Mouse (Mus musculus) neural tube, embryonic 11.5 days (tissue): Measurements from ENCODE around the gene Rpl7l1. TPM values are rescaled to one million over a fixed set of nuclear protein-coding genes. Genes with fewer than 3 reads are reported as not detected.
A peak's percentile ranks its signal among the peaks of the same experiment; 100 is the strongest.

Experiments
- ATAC-seq: fragments of 200-750 bp; cut with Nextera tagmentation; 2 replicates; pipeline ENCODE4 v1.8.0; 2017; ENCODE audit warnings: moderate number of reproducible peaks, mild to moderate bottlenecking, moderate TSS enrichment, moderate library complexity; ENCODE audit not compliant: insufficient read depth, low FRiP score, low TSS enrichment
- DNase-seq: peaks from one replicate; pipeline ENCODE4 v3.0.0-alpha.2; 2015; ENCODE audit warnings: low spot score
- H3K27ac ChIP-seq: fragments of 300-500 bp; sonication (generic); 2 replicates; pipeline ENCODE4 v1.5.1; 2014; ENCODE audit warnings: low read depth, mild to moderate bottlenecking, low read length
- H3K27me3 ChIP-seq: fragments of 300-500 bp; sonication (generic); 2 replicates; pipeline ENCODE4 v1.6.1; 2014; ENCODE audit warnings: mild to moderate bottlenecking, low read length, mixed read lengths; ENCODE audit not compliant: control insufficient read depth, insufficient read depth
- H3K36me3 ChIP-seq: fragments of 300-500 bp; sonication (generic); 2 replicates; pipeline ENCODE4 v1.6.1; 2014; ENCODE audit warnings: mild to moderate bottlenecking, low read length, moderate library complexity, mixed read lengths; ENCODE audit not compliant: control insufficient read depth, insufficient read depth
- H3K4me1 ChIP-seq: fragments of 300-500 bp; sonication (generic); 2 replicates; pipeline ENCODE4 v1.6.1; 2014; ENCODE audit warnings: low read length, mixed read lengths; ENCODE audit not compliant: control insufficient read depth, insufficient read depth
- H3K4me2 ChIP-seq: fragments of 300-500 bp; sonication (generic); 2 replicates; pipeline ENCODE4 v1.6.1; 2014; ENCODE audit warnings: low read depth, mild to moderate bottlenecking, moderate library complexity
- H3K4me3 ChIP-seq: fragments of 300-500 bp; sonication (generic); 2 replicates; pipeline ENCODE4 v1.5.1; 2014; ENCODE audit warnings: low read depth, low read length
- H3K9ac ChIP-seq: fragments of 300-500 bp; sonication (generic); 2 replicates; pipeline ENCODE4 v1.6.1; 2014; ENCODE audit warnings: mild to moderate bottlenecking, low read length
- H3K9me3 ChIP-seq: fragments of 300-500 bp; sonication (generic); 2 replicates; pipeline ENCODE4 v1.6.1; 2016; ENCODE audit warnings: low read length; ENCODE audit not compliant: control insufficient read depth
- WGBS: fragments of 180-500 bp; shearing (Covaris S2); extraction: QIAGEN DNeasy Blood & Tissue Kit; methylation state at CpG from one replicate; pipeline ENCODE4 v1.1.7; 2014; 5-methylcytosine and 5-hydroxymethylcytosine counted together
- polyA plus RNA-seq: library from polyadenylated mRNA; unstranded; fragments of >200 nt; fragmentation: Nextera tagmentation; extraction: Ambion mirVana; gene quantifications from 2 replicates; pipeline ENCODE4 v1.2.1, GENCODE M21; 2014

Gene Rpl7l1
- polyA plus RNA-seq, 1 experiment from 2014 or later, result 147 TPM

DNA sequence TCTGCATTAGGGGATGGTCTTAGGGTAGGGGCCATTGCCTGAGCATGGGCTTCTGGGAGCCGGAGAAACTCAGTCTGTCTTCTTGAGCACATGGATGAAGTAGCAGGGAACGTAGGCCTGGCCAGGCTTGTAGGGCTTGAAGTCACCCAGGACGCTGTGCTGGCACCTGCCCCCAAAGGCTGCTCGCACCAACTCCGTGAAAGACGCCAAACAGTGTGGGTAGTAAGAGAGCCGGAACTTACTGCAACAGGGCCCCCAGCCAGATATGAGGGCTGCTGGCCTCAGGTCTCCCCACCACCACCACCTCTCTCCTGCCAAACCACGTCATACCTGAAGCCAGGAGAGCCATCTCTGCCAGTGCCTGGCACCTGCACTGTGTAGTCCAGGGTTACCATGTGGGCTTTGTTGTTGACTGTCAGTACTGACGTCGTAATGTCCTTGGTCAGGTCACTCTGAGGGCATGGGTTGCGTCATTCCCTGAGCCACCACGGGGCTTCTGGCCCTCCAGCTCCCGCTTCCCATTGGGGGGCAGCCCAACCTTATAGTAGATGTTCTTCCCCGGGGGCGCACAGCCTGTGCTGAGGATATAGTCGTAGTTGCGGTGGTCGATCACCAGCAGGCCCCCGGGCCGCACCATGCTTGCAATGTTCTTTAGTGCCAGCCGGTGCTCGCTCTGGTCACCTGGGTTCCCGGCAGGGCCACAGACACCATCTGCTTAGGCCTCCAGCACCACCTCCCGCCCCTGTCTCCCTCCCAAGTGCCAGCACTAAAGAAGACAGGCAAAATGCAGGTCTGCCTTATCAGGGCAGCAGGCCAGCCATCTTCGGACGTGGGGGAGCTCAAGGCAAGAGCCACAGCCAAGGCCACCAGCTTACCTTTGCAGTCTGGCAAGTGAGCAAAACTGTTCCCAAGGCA is 56.5 kb downstream of the Rpl7l1 start:
- Histone ChIP-seq H3K9ac (no peak overlapping the region), H3K9me3 (no peaks in the 10 kb centered on the region), H3K27ac (no peak overlapping the region), H3K4me2 (no peak overlapping the region), H3K27me3 (peaks cover 6% of the 10 kb centered on the region; the same call in 1 of the 2 replicates), H3K4me1 (no peaks in the 10 kb centered on the region), H3K4me3 (no peak overlapping the region), H3K36me3 (peaks cover 4% of the 10 kb centered on the region; the same call in 1 of the 2 replicates)
- 91% methylated on average over 26 of the region's 26 CpGs for WGBS
- no peak for ATAC-seq
- DNase-seq, result no peak

GRCm38 (mm10) chr17:46725273-46725672 is 57.2 kb downstream of the Rpl7l1 start:
- no peak overlapping the region for H3K4me2 ChIP-seq
- no peak overlapping the region for H3K27ac ChIP-seq
- peaks cover 6% of the 10 kb centered on the region; the same call in 1 of the 2 replicates for H3K27me3 ChIP-seq
- peak; percentile 55 for DNase-seq
- no peak overlapping the region for H3K4me3 ChIP-seq
- no peak for ATAC-seq
- H3K9ac ChIP-seq, result no peak overlapping the region
- H3K9me3 ChIP-seq, result no peaks in the 10 kb centered on the region
- peaks cover 4% of the 10 kb centered on the region; the same call in 1 of the 2 replicates for H3K36me3 ChIP-seq
- 49% methylated on average over 9 of the region's 9 CpGs for WGBS
- no peaks in the 10 kb centered on the region for H3K4me1 ChIP-seq

- Histone ChIP-seq H3K4me2 (no peak overlapping the region), H3K27ac (no peak overlapping the region), H3K27me3 (peaks cover 6% of the 10 kb centered on the region; the same call in 1 of the 2 replicates), H3K4me3 (no peak overlapping the region), H3K4me1 (no peaks in the 10 kb centered on the region), H3K9me3 (no peaks in the 10 kb centered on the region), H3K36me3 (peaks cover 4% of the 10 kb centered on the region; the same call in 1 of the 2 replicates), H3K9ac (no peak overlapping the region)
- no peak for ATAC-seq
- DNase-seq, result no peak
- 82% methylated on average over 18 of the region's 20 CpGs for WGBS
Observed at GRCm38 (mm10) chr17:46724477-46725084, 57.9 kb downstream of the Rpl7l1 start.

Other genes starting within 250 kb of the Rpl7l1 start
- 4.4 and 5.4 TPM in 2 replicates for gene Cul9, start 236.3 kb downstream of the Rpl7l1 start, polyA plus RNA-seq
- gene Srf, start 226.5 kb downstream of the Rpl7l1 start, polyA plus RNA-seq, result 5.9 and 7.7 TPM in 2 replicates
- gene Ptk7, start 153.2 kb downstream of the Rpl7l1 start, polyA plus RNA-seq, result 32.9 and 35.8 TPM in 2 replicates
- gene Klc4, start 136.7 kb downstream of the Rpl7l1 start, polyA plus RNA-seq, result 36.4 and 38.4 TPM in 2 replicates
- gene Mrpl2, start 136.4 kb downstream of the Rpl7l1 start, polyA plus RNA-seq, result 104 and 113 TPM in 2 replicates
- gene Cul7, start 132.3 kb downstream of the Rpl7l1 start, polyA plus RNA-seq, result 31.7 and 37.0 TPM in 2 replicates
- gene Rrp36, start 108.3 kb downstream of the Rpl7l1 start, polyA plus RNA-seq, result 49.8 and 53.5 TPM in 2 replicates
- 179 and 180 TPM in 2 replicates for gene Mea1, start 103.9 kb downstream of the Rpl7l1 start, polyA plus RNA-seq
- 130 TPM in 2 replicates for gene Klhdc3, start 101.8 kb downstream of the Rpl7l1 start, polyA plus RNA-seq
- 119 and 124 TPM in 2 replicates for gene Ppp2r5d, start 77.6 kb downstream of the Rpl7l1 start, polyA plus RNA-seq
- 18.5 and 21.5 TPM in 2 replicates for gene Pex6, start 71.2 kb downstream of the Rpl7l1 start, polyA plus RNA-seq
- 0.37 TPM in 1 of 2 replicates, not detected in the other for gene Gnmt, start 53.5 kb downstream of the Rpl7l1 start, polyA plus RNA-seq
- gene Cnpy3, start 30.5 kb downstream of the Rpl7l1 start, polyA plus RNA-seq, result 53.1 and 54.9 TPM in 2 replicates
- 0.38 and 0.95 TPM in 2 replicates for gene Ptcra, start 19.0 kb downstream of the Rpl7l1 start, polyA plus RNA-seq
- gene 2310039H08Rik, start 10.0 kb downstream of the Rpl7l1 start, polyA plus RNA-seq, result 45.7 and 47.8 TPM in 2 replicates
- 6.7 and 8.4 TPM in 2 replicates for gene Bicral, start 75.8 kb upstream of the Rpl7l1 start, polyA plus RNA-seq
- gene Tbcc, start 108.0 kb upstream of the Rpl7l1 start, polyA plus RNA-seq, result 74.8 and 79.0 TPM in 2 replicates
- not detected in 2 replicates for gene Prph2, start 127.8 kb upstream of the Rpl7l1 start, polyA plus RNA-seq
- gene Ubr2, start 227.9 kb upstream of the Rpl7l1 start, polyA plus RNA-seq, result 20.8 and 21.3 TPM in 2 replicates